Mouse (Mus musculus): ENCODE measurements at regions not wholly inside any gene's neighbourhood (a gene's known extent, or its start where the extent isn't known, plus 50 kb on each side); places are given as distances from the start of the nearest gene placed in this dataset.

- DNase-seq, result no peak
Observed at GRCm38 (mm10) chr8:127915591-127916028, 442.8 kb upstream of the Nrp1 start.

GRCm38 (mm10) chr8:127921925-127922324, 436.5 kb upstream of the Nrp1 start:
- DNase-seq, result no peak

- DNase-seq, result no peak
Observed at GRCm38 (mm10) chr8:127923321-127923720, 435.1 kb upstream of the Nrp1 start.

- no peak for DNase-seq
Observed at GRCm38 (mm10) chr8:127932276-127932675, 426.1 kb upstream of the Nrp1 start.

- no peak for DNase-seq
Observed at GRCm38 (mm10) chr8:127936792-127937435, 421.5 kb upstream of the Nrp1 start.

DNA sequence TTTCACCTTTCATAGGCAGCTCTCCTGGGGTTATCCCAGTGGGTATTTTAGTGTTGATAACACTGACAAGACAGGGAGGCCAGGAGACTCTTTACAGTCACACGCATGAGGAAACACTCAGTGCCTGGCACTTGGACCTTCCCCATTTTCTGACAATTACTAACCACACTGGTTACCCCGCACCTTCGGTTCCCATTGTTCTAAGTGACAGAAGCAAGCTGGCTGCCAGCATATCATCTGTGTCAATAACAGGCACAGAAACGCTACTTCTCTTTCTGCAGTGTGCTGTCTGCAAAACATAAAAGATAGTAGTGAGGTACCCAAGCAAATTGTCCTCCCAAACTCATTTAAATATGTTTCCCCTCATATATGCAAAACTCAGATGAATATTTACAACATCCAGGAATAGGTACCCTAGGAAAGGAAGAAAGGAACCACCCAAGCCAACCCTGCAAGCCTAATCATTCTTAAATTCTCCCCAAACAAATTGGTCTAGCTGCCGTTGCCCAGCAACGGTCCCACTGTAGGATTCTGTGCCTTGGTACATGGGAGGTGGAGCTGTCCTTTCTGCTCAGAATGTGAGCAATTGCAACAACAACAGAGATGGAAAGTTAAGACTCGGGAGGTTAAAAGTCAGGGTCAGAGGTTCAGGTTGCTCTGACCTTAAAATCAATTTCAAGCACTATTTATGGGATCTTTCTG, 419.0 kb upstream of the Nrp1 start:
- DNase-seq, result no peak

DNA sequence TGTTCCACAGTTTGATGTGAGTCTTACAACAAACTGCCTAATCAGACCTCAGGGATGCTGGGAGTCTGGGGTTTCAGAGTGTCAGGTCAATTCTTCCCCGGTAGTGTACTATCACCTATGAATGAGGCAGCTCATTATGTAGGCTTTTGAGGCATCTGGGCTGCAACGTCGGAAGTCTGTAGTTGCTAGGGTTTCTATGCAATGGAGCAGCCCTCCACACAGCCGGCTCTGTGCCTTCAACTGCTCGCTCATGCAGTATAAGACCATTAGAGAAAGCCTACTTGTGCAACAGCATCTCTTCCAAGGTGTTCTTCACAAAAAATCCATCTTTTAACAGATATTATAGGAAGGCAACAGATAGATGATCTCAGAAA, 418.4 kb upstream of the Nrp1 start:
- DNase-seq, result no peak

DNA sequence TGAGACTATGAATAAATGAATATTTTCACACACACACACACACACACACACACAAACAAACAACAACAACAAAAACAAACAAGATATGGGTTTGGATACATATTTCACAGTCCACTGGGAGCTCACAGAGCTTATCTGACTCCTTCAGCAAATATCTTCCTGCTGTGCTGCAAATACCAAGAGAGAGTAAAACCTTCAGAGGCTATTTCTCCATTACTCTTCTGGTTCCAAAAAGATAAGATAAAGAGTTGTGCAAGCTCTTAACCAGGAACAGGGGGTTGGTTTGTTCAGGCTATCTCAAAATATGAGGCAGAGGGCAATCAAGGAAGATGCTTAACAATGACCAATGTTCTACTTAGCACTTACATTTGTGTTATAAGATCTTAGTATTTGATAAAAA, 416.1 kb upstream of the Nrp1 start:
- DNase-seq, result no peak

DNA sequence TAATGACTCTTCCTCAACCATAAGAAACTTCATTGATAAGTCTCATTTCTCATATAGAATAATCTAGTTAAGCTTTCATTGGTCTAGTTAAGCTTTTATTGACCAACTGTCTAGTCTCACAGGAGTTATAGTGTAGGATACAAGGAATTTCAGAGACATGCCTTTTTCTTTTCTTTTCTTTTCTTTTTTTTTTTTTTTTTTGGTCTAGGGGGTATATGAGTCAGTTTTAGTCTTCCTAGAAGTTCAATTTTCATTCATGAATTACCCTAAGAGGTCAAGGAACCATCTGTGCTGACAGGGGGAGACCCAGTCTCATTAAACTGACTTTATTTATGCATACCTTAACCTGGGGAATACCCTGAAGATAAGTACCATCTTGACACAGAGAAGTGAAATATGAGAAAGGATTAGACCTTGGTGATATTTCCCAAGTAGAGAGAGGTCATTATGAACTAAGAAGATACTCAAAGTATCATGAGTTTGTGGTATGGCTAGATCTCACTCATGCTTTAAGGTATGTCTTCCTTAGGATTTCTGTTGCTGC, 413.4 kb upstream of the Nrp1 start:
- no peak for DNase-seq

GRCm38 (mm10) chr8:127957571-127957970, 400.8 kb upstream of the Nrp1 start:
- DNase-seq, result no peak

GRCm38 (mm10) chr8:127958351-127959044, 399.9 kb upstream of the Nrp1 start:
- no peak for DNase-seq

GRCm38 (mm10) chr8:127962862-127963261, 395.5 kb upstream of the Nrp1 start:
- DNase-seq, result no peak

DNA sequence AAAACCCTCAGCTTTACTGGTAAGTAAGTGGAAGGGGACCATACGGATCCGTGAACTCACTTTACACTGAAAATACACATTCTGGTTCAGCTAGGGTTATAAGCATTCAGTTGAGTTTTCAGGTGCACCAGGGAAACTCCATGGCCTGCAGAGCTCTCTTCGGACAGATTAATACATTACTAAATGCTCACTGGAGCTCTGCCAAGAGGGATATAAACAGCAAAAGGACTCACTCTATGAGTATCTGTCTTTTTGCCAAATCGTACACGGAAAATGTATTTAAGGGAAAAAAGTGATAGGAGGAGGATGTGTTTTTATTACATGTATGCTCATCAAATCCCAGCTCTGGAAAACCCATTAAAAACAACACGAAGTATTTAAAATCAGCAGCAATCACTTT, 394.8 kb upstream of the Nrp1 start:
- DNase-seq, result no peak

GRCm38 (mm10) chr8:127964801-127965200, 393.6 kb upstream of the Nrp1 start:
- DNase-seq, result no peak

- no peak for DNase-seq
Observed at GRCm38 (mm10) chr8:127965341-127965740, 393.1 kb upstream of the Nrp1 start.

- no peak for DNase-seq
Observed at GRCm38 (mm10) chr8:127968026-127968425, 390.4 kb upstream of the Nrp1 start.

DNA sequence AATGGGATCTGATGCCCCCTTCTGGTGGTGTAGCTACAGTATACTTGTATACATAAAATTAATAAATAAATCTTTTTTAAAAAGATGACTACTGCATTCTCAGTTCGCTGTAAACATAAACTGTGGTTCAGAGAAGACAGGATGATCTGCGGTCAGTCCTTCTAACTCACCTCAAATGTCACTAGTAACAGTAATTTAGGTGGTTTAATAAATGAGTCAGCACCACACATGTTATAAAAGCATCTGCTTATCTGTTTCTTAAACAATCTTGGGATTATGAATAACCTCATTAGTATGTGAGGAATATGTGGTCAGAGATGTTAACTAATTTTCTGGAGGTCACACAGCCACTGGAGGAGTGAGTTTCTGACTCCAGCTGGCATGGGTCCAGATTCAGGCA, 385.2 kb upstream of the Nrp1 start:
- no peak for DNase-seq

GRCm38 (mm10) chr8:127977746-127978145, 380.7 kb upstream of the Nrp1 start:
- no peak for DNase-seq

- no peak for DNase-seq
Observed at GRCm38 (mm10) chr8:127979180-127980030, 379.0 kb upstream of the Nrp1 start.

DNA sequence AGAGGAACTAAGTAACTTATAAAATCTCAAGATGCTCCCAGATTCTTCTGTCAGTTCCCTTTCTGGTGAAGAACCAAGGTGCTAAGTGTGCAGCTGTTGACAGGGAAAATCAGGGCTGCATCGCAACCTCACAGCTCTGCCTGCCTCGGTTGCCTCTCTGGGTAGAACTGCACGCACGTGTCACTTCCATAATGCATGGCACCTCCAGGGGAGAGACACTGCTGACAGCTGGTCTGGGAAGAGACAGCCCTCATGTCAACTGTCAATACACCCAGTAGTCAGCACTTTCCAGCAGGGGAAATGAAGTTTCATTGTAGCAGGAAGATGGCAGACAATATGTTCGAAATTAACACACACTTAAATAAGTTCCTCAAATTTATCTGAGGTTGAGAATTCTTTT, 376.2 kb upstream of the Nrp1 start:
- DNase-seq, result no peak

DNA sequence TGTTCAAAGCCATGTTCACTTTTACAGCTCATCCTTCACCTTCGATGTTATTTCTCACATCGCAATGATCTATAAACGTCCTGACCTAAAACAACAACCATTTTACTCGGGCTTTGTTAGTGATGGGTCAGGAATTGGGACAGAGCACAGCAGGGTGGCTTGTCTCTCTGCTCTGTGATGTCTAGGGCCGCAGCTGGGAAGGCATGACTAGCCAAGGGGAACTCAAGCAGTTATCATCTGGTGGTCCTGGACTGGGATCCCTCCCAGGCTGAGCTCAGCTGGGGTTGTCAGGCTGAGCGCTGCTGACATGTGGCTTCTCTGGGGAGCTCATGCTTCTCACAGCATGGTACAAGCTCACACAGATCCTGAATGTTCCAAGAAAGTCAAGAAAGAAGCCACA, 372.8 kb upstream of the Nrp1 start:
- DNase-seq, result peak; percentile 2

DNA sequence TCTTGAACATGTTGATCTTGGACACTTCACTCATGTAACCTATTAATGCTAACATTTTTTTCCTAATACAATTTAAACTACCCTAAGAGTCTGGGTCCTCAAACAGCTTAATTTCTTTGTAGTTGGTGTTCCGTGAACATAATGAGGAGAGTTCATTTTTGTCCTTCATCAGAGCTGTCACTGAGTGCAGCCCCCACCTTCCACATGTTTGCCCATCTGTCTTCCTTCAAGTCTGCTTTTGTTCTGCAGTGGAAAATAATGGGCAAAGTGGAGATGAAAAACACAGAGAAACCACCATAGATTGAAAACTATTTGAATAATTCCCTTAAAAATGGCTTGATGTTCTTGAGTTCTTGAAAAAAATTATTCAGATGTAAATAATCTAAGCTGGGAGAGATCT, 369.5 kb upstream of the Nrp1 start:
- no peak for DNase-seq

DNA sequence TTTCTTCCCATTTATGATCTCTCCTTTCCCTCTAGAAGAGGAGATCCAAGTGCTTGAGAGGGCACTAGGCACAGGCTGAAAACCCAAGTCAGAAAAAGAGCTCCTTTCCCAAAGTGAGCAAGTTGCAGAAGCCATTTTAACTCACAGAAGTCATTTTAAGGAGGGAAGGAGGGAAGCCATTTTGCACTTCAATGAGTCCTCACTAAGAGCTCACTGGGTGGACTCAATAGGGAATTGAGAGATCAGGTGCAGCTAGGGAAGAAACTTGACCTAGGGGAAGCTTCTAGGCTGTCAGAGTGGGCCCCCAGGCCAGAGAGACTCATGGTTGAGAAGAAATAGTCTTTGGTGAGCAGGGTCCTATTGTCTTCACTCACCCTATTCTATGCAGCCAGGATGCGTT, 363.5 kb upstream of the Nrp1 start:
- no peak for DNase-seq

All from cerebellum, adult 9-10 months (tissue).